Mouse (Mus musculus) midbrain, embryonic 11.5 days (tissue): ENCODE measurements around the gene Vmn1r2. TPM values are rescaled to one million over a fixed set of nuclear protein-coding genes. Genes with fewer than 3 reads are reported as not detected.
"Not testable (repeated sequence)": the region's sequence is repeated elsewhere in the genome, so short reads cannot be mapped to it uniquely, and the experiment has no call there.

Source experiments
- ATAC-seq: fragments of 200-750 bp; cut with Nextera tagmentation; 2 replicates; pipeline ENCODE4 v1.8.0; 2017; ENCODE audit warnings: moderate TSS enrichment, moderate library complexity; ENCODE audit not compliant: low FRiP score
- DNase-seq: peaks from one replicate; pipeline ENCODE4 v3.0.0; 2015; ENCODE audit warnings: low spot score; ENCODE audit errors: missing footprints
- H3K27ac ChIP-seq: fragments of 300-500 bp; sonication (generic); 2 replicates; pipeline ENCODE4 v1.5.1; 2014; ENCODE audit warnings: low read depth, low read length
- H3K27me3 ChIP-seq: fragments of 300-500 bp; sonication (generic); 2 replicates; pipeline ENCODE4 v1.6.1; 2014; ENCODE audit warnings: mild to moderate bottlenecking, low read length, moderate library complexity, mixed read lengths; ENCODE audit not compliant: control insufficient read depth, insufficient read depth
- H3K36me3 ChIP-seq: fragments of 300-500 bp; sonication (generic); 2 replicates; pipeline ENCODE4 v1.6.1; 2014; ENCODE audit warnings: mild to moderate bottlenecking, low read length, moderate library complexity, mixed read lengths; ENCODE audit not compliant: control insufficient read depth, insufficient read depth
- H3K4me1 ChIP-seq: fragments of 300-500 bp; sonication (generic); 2 replicates; pipeline ENCODE4 v1.6.1; 2014; ENCODE audit warnings: low read length; ENCODE audit not compliant: control insufficient read depth, insufficient read depth
- H3K4me2 ChIP-seq: fragments of 300-500 bp; sonication (generic); 2 replicates; pipeline ENCODE4 v1.6.1; 2014; ENCODE audit warnings: mild to moderate bottlenecking, moderate library complexity
- H3K4me3 ChIP-seq: fragments of 300-500 bp; sonication (generic); 2 replicates; pipeline ENCODE4 v1.5.1; 2014; ENCODE audit warnings: low read depth, low read length
- H3K9ac ChIP-seq: fragments of 300-500 bp; sonication (generic); 2 replicates; pipeline ENCODE4 v1.6.1; 2014; ENCODE audit warnings: low read length
- H3K9me3 ChIP-seq: fragments of 300-500 bp; sonication (generic); 2 replicates; pipeline ENCODE4 v1.6.1; 2016; ENCODE audit warnings: low read length; ENCODE audit not compliant: control insufficient read depth
- WGBS: fragments of 180-500 bp; shearing (Covaris S2); extraction: QIAGEN DNeasy Blood & Tissue Kit; methylation state at CpG from one replicate; pipeline ENCODE4 v1.1.7; 2014; 5-methylcytosine and 5-hydroxymethylcytosine counted together
- polyA plus RNA-seq: library from polyadenylated mRNA; unstranded; fragments of >200 nt; fragmentation: Nextera tagmentation; extraction: Ambion mirVana; gene quantifications from 2 replicates; pipeline ENCODE4 v1.2.1, GENCODE M21; 2014

Gene Vmn1r2
- polyA plus RNA-seq, 1 experiment from 2014 or later = not detected

- not testable (repeated sequence) for H3K9ac ChIP-seq, ATAC-seq, H3K4me1 ChIP-seq, H3K4me2 ChIP-seq, H3K9me3 ChIP-seq, H3K27ac ChIP-seq, H3K36me3 ChIP-seq, H3K4me3 ChIP-seq, H3K27me3 ChIP-seq, DNase-seq
- WGBS = 75% methylated on average over 1 of the region's 1 CpGs
Measured at GRCm38 (mm10) chr4:3185258-3185657, 18.1 kb downstream of the Vmn1r2 start, which contains the start of gene Vmn1r3. TSS of gene Vmn1r3 (minus strand) at chr4:3185358.

- not testable (repeated sequence) for H3K36me3 ChIP-seq, ATAC-seq, H3K27me3 ChIP-seq, H3K27ac ChIP-seq, H3K9me3 ChIP-seq, H3K4me2 ChIP-seq, H3K4me3 ChIP-seq, DNase-seq, H3K9ac ChIP-seq, H3K4me1 ChIP-seq
- 33% methylated on average over 1 of the region's 1 CpGs for WGBS
Measured at GRCm38 (mm10) chr4:3209643-3210217, 42.6 kb downstream of the Vmn1r2 start.

- not testable (repeated sequence) for H3K27me3 ChIP-seq, H3K4me1 ChIP-seq, H3K9ac ChIP-seq, H3K9me3 ChIP-seq, DNase-seq, H3K4me3 ChIP-seq, H3K4me2 ChIP-seq, H3K27ac ChIP-seq, ATAC-seq, H3K36me3 ChIP-seq
- WGBS = 79% methylated on average over 3 of the region's 4 CpGs
Measured at GRCm38 (mm10) chr4:3213349-3213748, 46.2 kb downstream of the Vmn1r2 start.

- not testable (repeated sequence) for DNase-seq, H3K4me2 ChIP-seq, ATAC-seq, H3K36me3 ChIP-seq, H3K27ac ChIP-seq, H3K27me3 ChIP-seq, H3K9ac ChIP-seq, H3K9me3 ChIP-seq, H3K4me1 ChIP-seq, H3K4me3 ChIP-seq
- 76% methylated on average over 2 of the region's 2 CpGs for WGBS
Measured at GRCm38 (mm10) chr4:3216382-3216781, 49.3 kb downstream of the Vmn1r2 start.

Other genes with a start within 250 kb of the Vmn1r2 start
- gene Vmn1r3, start 18.0 kb downstream of the Vmn1r2 start, polyA plus RNA-seq = not detected in 2 replicates